Mouse (Mus musculus): ENCODE results near the gene Gsto2. TPM values are rescaled to one million over a fixed set of nuclear protein-coding genes. Genes with fewer than 3 reads are reported as not detected.
"Not testable (repeated sequence)": the region's sequence is repeated elsewhere in the genome, so short reads cannot be mapped to it uniquely, and the experiment has no call there.

Gene Gsto2
- polyA plus RNA-seq, 1 experiment, result not detected

GRCm38 (mm10) chr19:47831111-47831510 lies 34.2 kb upstream of the Gsto2 start:
- TF ChIP-seq CTCF (IDR thresholded peaks at IDR 0.05; ENCODE audit: extremely low read depth, insufficient read length, insufficient replicate concordance, low read depth, low read length), result no peak
- no peak for TF ChIP-seq POLR2A (IDR thresholded peaks at IDR 0.05; ENCODE audit: low read depth, low read length)
- 95% methylated on average over 8 of the region's 8 CpGs for WGBS
- Histone ChIP-seq H3K36me3 (ENCODE audit: control insufficient read depth, insufficient read depth, low read length) (no peaks in the 10 kb centered on the region), H3K27ac (ENCODE audit: insufficient read depth, low read depth, low read length) (no peak overlapping the region), H3K4me3 (ENCODE audit: low read depth, low read length) (no peak overlapping the region), H3K4me1 (ENCODE audit: control insufficient read depth, insufficient read depth, insufficient read length, low read length) (no peaks in the 10 kb centered on the region), H3K27me3 (ENCODE audit: control insufficient read depth, insufficient read depth, low read length) (no peaks in the 10 kb centered on the region; the same call in 1 of the 2 replicates)

- WGBS, result 73% methylated on average over 16 of the region's 16 CpGs
Measured at GRCm38 (mm10) chr19:47832316-47832715, 33.0 kb upstream of the Gsto2 start.

GRCm38 (mm10) chr19:47834614-47835013 lies 30.7 kb upstream of the Gsto2 start:
- no peaks in the 10 kb centered on the region for H3K36me3 ChIP-seq (ENCODE audit: control insufficient read depth, insufficient read depth, low read length)
- 40% methylated on average over 5 of the region's 5 CpGs for WGBS
- H3K4me3 ChIP-seq (ENCODE audit: low read depth, low read length), result no peak overlapping the region
- no peak overlapping the region for H3K27ac ChIP-seq (ENCODE audit: insufficient read depth, low read depth, low read length)
- H3K4me1 ChIP-seq (ENCODE audit: control insufficient read depth, insufficient read depth, insufficient read length, low read length), result peaks cover 4% of the 10 kb centered on the region
- TF ChIP-seq CTCF (IDR thresholded peaks at IDR 0.05; ENCODE audit: extremely low read depth, insufficient read length, insufficient replicate concordance, low read depth, low read length), result no peak
- no peak for TF ChIP-seq POLR2A (IDR thresholded peaks at IDR 0.05; ENCODE audit: low read depth, low read length)
- H3K27me3 ChIP-seq (ENCODE audit: control insufficient read depth, insufficient read depth, low read length), result peaks cover 17% of the 10 kb centered on the region

More at GRCm38 (mm10) chr19:47832316-47832715, 33.0 kb upstream of the Gsto2 start:
- Histone ChIP-seq H3K27ac (ENCODE audit: insufficient read depth, low read depth, low read length) (no peak overlapping the region), H3K27me3 (ENCODE audit: control insufficient read depth, insufficient read depth, low read length) (peaks cover 8% of the 10 kb centered on the region), H3K4me3 (ENCODE audit: low read depth, low read length) (no peak overlapping the region), H3K36me3 (ENCODE audit: control insufficient read depth, insufficient read depth, low read length) (no peaks in the 10 kb centered on the region), H3K4me1 (ENCODE audit: control insufficient read depth, insufficient read depth, insufficient read length, low read length) (peaks cover 4% of the 10 kb centered on the region)
- TF ChIP-seq CTCF (IDR thresholded peaks at IDR 0.05; ENCODE audit: extremely low read depth, insufficient read length, insufficient replicate concordance, low read depth, low read length) (no peak), POLR2A (IDR thresholded peaks at IDR 0.05; ENCODE audit: low read depth, low read length) (no peak)

GRCm38 (mm10) chr19:47835776-47836175 lies 29.6 kb upstream of the Gsto2 start:
- peaks cover 17% of the 10 kb centered on the region for H3K27me3 ChIP-seq (ENCODE audit: control insufficient read depth, insufficient read depth, low read length)
- H3K36me3 ChIP-seq (ENCODE audit: control insufficient read depth, insufficient read depth, low read length), result no peaks in the 10 kb centered on the region
- WGBS, result 87% methylated on average over 7 of the region's 7 CpGs
- TF ChIP-seq CTCF (IDR thresholded peaks at IDR 0.05; ENCODE audit: extremely low read depth, insufficient read length, insufficient replicate concordance, low read depth, low read length), result no peak
- no peak for TF ChIP-seq POLR2A (IDR thresholded peaks at IDR 0.05; ENCODE audit: low read depth, low read length)
- no peak overlapping the region for H3K4me3 ChIP-seq (ENCODE audit: low read depth, low read length)
- no peak overlapping the region for H3K27ac ChIP-seq (ENCODE audit: insufficient read depth, low read depth, low read length)
- peaks cover 4% of the 10 kb centered on the region for H3K4me1 ChIP-seq (ENCODE audit: control insufficient read depth, insufficient read depth, insufficient read length, low read length)

- Histone ChIP-seq H3K27ac (ENCODE audit: insufficient read depth, low read depth, low read length) (no peak overlapping the region), H3K4me1 (ENCODE audit: control insufficient read depth, insufficient read depth, insufficient read length, low read length) (peaks cover 4% of the 10 kb centered on the region), H3K36me3 (ENCODE audit: control insufficient read depth, insufficient read depth, low read length) (no peaks in the 10 kb centered on the region), H3K27me3 (ENCODE audit: control insufficient read depth, insufficient read depth, low read length) (peaks cover 17% of the 10 kb centered on the region), H3K4me3 (ENCODE audit: low read depth, low read length) (peak overlapping the region; percentile 54)
- 9% methylated on average over 49 of the region's 49 CpGs for WGBS
- TF ChIP-seq CTCF (IDR thresholded peaks at IDR 0.05; ENCODE audit: extremely low read depth, insufficient read length, insufficient replicate concordance, low read depth, low read length), result peak; percentile 14; the same call in 1 of the 2 replicates
- no peak for TF ChIP-seq POLR2A (IDR thresholded peaks at IDR 0.05; ENCODE audit: low read depth, low read length)
Measured at GRCm38 (mm10) chr19:47836701-47837526, 28.4 kb upstream of the Gsto2 start.

- TF ChIP-seq POLR2A (IDR thresholded peaks at IDR 0.05; ENCODE audit: low read depth, low read length), result no peak
- no peak for TF ChIP-seq CTCF (IDR thresholded peaks at IDR 0.05; ENCODE audit: extremely low read depth, insufficient read length, insufficient replicate concordance, low read depth, low read length)
- H3K36me3 ChIP-seq (ENCODE audit: control insufficient read depth, insufficient read depth, low read length), result no peaks in the 10 kb centered on the region
- H3K27me3 ChIP-seq (ENCODE audit: control insufficient read depth, insufficient read depth, low read length), result peaks cover 17% of the 10 kb centered on the region
- no peak overlapping the region for H3K27ac ChIP-seq (ENCODE audit: insufficient read depth, low read depth, low read length)
- peaks cover 4% of the 10 kb centered on the region for H3K4me1 ChIP-seq (ENCODE audit: control insufficient read depth, insufficient read depth, insufficient read length, low read length)
- H3K4me3 ChIP-seq (ENCODE audit: low read depth, low read length), result peak overlapping the region; percentile 54
- 3% methylated on average over 6 of the region's 6 CpGs for WGBS
Measured at GRCm38 (mm10) chr19:47837527-47837901, 27.8 kb upstream of the Gsto2 start.

- H3K4me3 ChIP-seq (ENCODE audit: low read depth, low read length); H3K36me3 ChIP-seq (ENCODE audit: control insufficient read depth, insufficient read depth, low read length); H3K27ac ChIP-seq (ENCODE audit: insufficient read depth, low read depth, low read length); H3K4me1 ChIP-seq (ENCODE audit: control insufficient read depth, insufficient read depth, insufficient read length, low read length): not testable (repeated sequence)
- peaks cover 17% of the 10 kb centered on the region for H3K27me3 ChIP-seq (ENCODE audit: control insufficient read depth, insufficient read depth, low read length)
- 80% methylated on average over 15 of the region's 15 CpGs for WGBS
Measured at GRCm38 (mm10) chr19:47841234-47841633, 24.1 kb upstream of the Gsto2 start.
